8 mouse cellular contexts compared by ENCODE assay signal in genomic region chr11:60927264-60927663, GRCm38 (mm10). TPM values are rescaled to one million over a fixed set of nuclear protein-coding genes. Genes with fewer than 3 reads are reported as not detected.
A peak's percentile ranks its signal among the peaks of the same experiment; 100 is the strongest.
DNase-seq lines count a peak whose midpoint lies in the region; ATAC-seq and TF ChIP-seq lines count a peak whose summit lies in the region.

No protein-coding gene starts in this region.

- peaks cover 11% of the 10 kb centered on the region for H3K4me1 ChIP-seq in hindbrain, embryonic 14.5 days (replicated peaks; ENCODE audit: control insufficient read depth, insufficient read depth, low read length)

- WGBS in hindbrain, embryonic 14.5 days = 2% methylated on average over 9 of the region's 9 CpGs

- H3K4me2 ChIP-seq in hindbrain, embryonic 14.5 days (replicated peaks) = peak overlapping the region; percentile 47

- 0 out of 2 replicates have a peak overlapping the region, but pooled peaks have one; percentile 14 for H3K4me3 ChIP-seq in hindbrain, embryonic 14.5 days (replicated peaks; ENCODE audit: low read length)

- TF ChIP-seq CTCF in Patski (IDR thresholded peaks at IDR 0.05) = no peak

- peak; percentile 33 for ATAC-seq in Patski
- peak; percentile 82 for ATAC-seq in hindbrain, embryonic 14.5 days (ENCODE audit: low FRiP score)

- no peaks in the 10 kb centered on the region for H3K36me3 ChIP-seq in hindbrain, embryonic 14.5 days (replicated peaks; ENCODE audit: control insufficient read depth, insufficient read depth)

- in situ Hi-C loops in Patski (cut with MboI; ENCODE audit: low pct_unique_long_range_greater_than_20kb) = loop anchor here (10.0 kb wide), 1 partner anchor 168 kb away; no protein-coding TSS in a partner anchor

- H3K27ac ChIP-seq in hindbrain, embryonic 14.5 days = no peak overlapping the region

- H3K9me3 ChIP-seq in hindbrain, embryonic 14.5 days (ENCODE audit: control insufficient read depth, low read length) = no peaks in the 10 kb centered on the region

- POLR2A ChIA-PET in Patski (lab: Charles Lee) = no interaction called here

- H3K27me3 ChIP-seq in Patski = no peaks in the 10 kb centered on the region
- H3K27me3 ChIP-seq in hindbrain, embryonic 14.5 days (ENCODE audit: control insufficient read depth, insufficient read depth, low read length) = no peaks in the 10 kb centered on the region

- CTCF ChIA-PET in Patski (lab: Charles Lee) = interaction anchor here (1.6 kb wide), 1 partner anchor 12 kb away, joined by 9 read pairs; the partner anchor contains the start of gene Natd1

- peak overlapping the region; percentile 26; the same call in 1 of the 2 replicates for H3K9ac ChIP-seq in hindbrain, embryonic 14.5 days

- no peak for DNase-seq in Patski (ENCODE audit: low read depth, low spot score)
- DNase-seq in cerebellum, postnatal 14 days = peak; percentile 94 to 96
- DNase-seq in frontal cortex, postnatal 25 days (ENCODE audit: low spot score in 2 of 2) = peak; percentile 80 to 85
- peak; percentile 95 for DNase-seq in hindbrain, embryonic 14.5 days (ENCODE audit: low spot score)
- DNase-seq in layer of hippocampus, postnatal 25 days (ENCODE audit: extremely low spot score in 1 of 2, low spot score in 1 of 2) = peak; percentile 64 to 91
- DNase-seq in lung, postnatal 14 days = peak; percentile 96
- DNase-seq in retina, embryonic 14.5 days (ENCODE audit: low spot score) = peak; percentile 97
- DNase-seq in thymus, postnatal 36 days = peak; percentile 82 to 83

RNA-seq across cellular contexts. Expression of gene Map2k3, which starts 4.6 kb away (rescaled TPM):
- polyA plus RNA-seq in Patski (2021) = 54.6 TPM
- 23.5 and 24.3 TPM in 2 replicates for polyA plus RNA-seq in hindbrain, embryonic 14.5 days (2014; fragmentation: Nextera tagmentation; extraction: Ambion mirVana)
- 10 to 100 TPM; 12.4 to 13.4 TPM for total RNA-seq in layer of hippocampus, postnatal 25 days (2021)

RNA-seq across cellular contexts. Expression of gene Natd1, which starts 12.7 kb away (rescaled TPM):
- 23.1 TPM for polyA plus RNA-seq in Patski (2021)
- polyA plus RNA-seq in hindbrain, embryonic 14.5 days (2014; fragmentation: Nextera tagmentation; extraction: Ambion mirVana) = 26.2 and 32.5 TPM in 2 replicates
- 10 to 100 TPM; 12.7 to 12.9 TPM for total RNA-seq in layer of hippocampus, postnatal 25 days (2021)

RNA-seq across cellular contexts. Expression of gene Tmem11, which starts 48.2 kb away (rescaled TPM):
- polyA plus RNA-seq in Patski (2021) = 47.5 TPM
- polyA plus RNA-seq in hindbrain, embryonic 14.5 days (2014; fragmentation: Nextera tagmentation; extraction: Ambion mirVana) = 52.4 and 57.7 TPM in 2 replicates
- total RNA-seq in layer of hippocampus, postnatal 25 days (2021) = 10 to 100 TPM; 24.9 to 29.7 TPM
